Mouse (Mus musculus): Measurements from ENCODE around the gene Notum.

The Notum gene

GRCm38 (mm10) chr11:120633520-120634343, 27.2 kb downstream of the Notum start, which contains the start of gene Mafg:
Gene Mafg, minus strand, starts transcription at chr11:120633600.
- DNase-seq (ENCODE audit: low read depth) = peak; percentile 87

GRCm38 (mm10) chr11:120632559-120633519, 28.1 kb downstream of the Notum start:
- peak; percentile 43 for DNase-seq (ENCODE audit: low read depth)

GRCm38 (mm10) chr11:120631726-120632448, 29.1 kb downstream of the Notum start:
- DNase-seq (ENCODE audit: low read depth) = no peak

GRCm38 (mm10) chr11:120630881-120631725, 29.9 kb downstream of the Notum start:
- no peak for DNase-seq (ENCODE audit: low read depth)

GRCm38 (mm10) chr11:120630401-120630871, 30.5 kb downstream of the Notum start:
- no peak for DNase-seq (ENCODE audit: low read depth)

GRCm38 (mm10) chr11:120629911-120630310, 31.1 kb downstream of the Notum start:
- no peak for DNase-seq (ENCODE audit: low read depth)

GRCm38 (mm10) chr11:120629341-120629730, 31.6 kb downstream of the Notum start:
- no peak for DNase-seq (ENCODE audit: low read depth)

GRCm38 (mm10) chr11:120628601-120629340, 32.2 kb downstream of the Notum start:
- DNase-seq (ENCODE audit: low read depth) = no peak

GRCm38 (mm10) chr11:120627468-120628300, 33.3 kb downstream of the Notum start:
- DNase-seq (ENCODE audit: low read depth) = no peak

- DNase-seq (ENCODE audit: low read depth) = no peak
Measured at GRCm38 (mm10) chr11:120626785-120627467, 34.0 kb downstream of the Notum start.

GRCm38 (mm10) chr11:120625152-120625775, 35.7 kb downstream of the Notum start, which contains the start of gene Sirt7:
Gene Sirt7, minus strand, starts transcription at chr11:120625240.
- no peak for DNase-seq (ENCODE audit: low read depth)

GRCm38 (mm10) chr11:120624680-120625111, 36.3 kb downstream of the Notum start:
- peak; percentile 35 for DNase-seq (ENCODE audit: low read depth)

GRCm38 (mm10) chr11:120623961-120624679, 36.9 kb downstream of the Notum start:
- DNase-seq (ENCODE audit: low read depth) = no peak

GRCm38 (mm10) chr11:120622805-120623204, 38.2 kb downstream of the Notum start:
- DNase-seq (ENCODE audit: low read depth) = no peak

- no peak for DNase-seq (ENCODE audit: low read depth)
Measured at GRCm38 (mm10) chr11:120620195-120620594, 40.8 kb downstream of the Notum start.

- no peak for DNase-seq (ENCODE audit: low read depth)
Measured at GRCm38 (mm10) chr11:120618619-120619535, 42.1 kb downstream of the Notum start.

Data from fibroblast of lung, adult 2 months (primary cell).